Mouse (Mus musculus): Measurements from ENCODE around the gene Mapkapk5.

Mapkapk5 gene

DNA sequence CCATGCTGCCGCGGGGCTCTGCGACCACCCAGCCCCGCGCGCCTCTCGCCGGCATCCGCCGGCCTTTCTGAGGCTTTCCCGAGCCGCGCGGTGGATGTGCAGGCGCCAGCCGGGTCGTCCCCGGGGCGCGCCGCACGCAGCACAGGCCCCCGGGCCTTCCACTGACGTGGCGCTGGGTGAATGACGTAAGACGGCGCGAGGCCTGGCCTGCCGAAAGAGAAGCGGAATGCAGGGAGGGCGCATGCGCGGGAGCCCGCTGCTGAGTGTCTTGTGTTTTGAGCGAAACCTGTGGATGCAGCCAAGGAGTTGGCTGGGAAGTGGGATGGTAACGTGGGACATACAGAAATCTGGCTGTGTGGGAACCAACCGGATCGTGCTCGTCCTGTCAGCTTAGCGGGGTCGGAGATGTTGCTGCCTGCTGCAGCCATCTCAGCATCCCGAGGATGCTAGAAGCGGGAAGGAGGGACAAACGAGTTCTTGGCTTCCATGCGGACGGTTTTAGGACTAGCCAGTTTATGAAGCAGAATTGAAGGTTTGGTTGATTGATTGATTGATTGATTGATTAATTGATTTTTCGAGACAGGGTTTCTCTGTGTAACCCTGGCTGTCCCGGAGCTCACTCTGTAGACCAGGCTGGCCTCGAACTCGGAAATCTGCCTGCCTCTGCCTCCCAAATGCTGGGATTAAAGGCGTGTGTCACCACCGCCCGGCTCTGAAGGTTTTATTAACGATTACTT is at the start of gene Mapkapk5:
Mapkapk5 (minus strand) TSS at position 113 of the 737 bp plus-strand sequence.
- peak; percentile 96 for DNase-seq (ENCODE audit: low spot score in 2 of 2)

DNA sequence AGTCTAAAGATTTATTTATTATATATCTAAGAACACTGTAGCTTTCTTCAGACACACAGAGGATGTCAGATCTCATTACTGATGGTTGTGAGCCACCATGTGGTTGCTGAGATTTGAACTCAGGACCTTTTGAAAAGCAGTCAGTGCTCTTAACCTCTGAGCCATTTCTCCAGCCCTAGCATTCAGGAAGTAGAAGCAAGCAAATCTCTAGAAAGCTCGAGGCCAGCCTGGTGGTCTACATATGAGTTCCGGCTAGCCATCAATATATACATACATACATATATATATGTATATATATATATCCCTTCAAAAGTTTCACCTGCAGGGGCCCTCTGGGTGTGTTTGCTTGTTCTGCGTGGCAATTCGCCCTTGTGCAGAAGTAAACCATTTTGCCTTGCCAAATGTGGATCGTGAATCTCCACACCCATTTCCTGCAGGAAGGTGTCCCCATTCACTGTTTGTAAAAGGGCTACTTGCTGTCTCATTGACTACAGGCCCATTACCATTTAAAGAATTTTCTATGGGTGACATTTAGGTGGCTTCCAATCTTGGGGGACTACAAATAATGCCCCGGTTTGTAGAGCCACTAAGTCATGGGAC is 49.1 kb upstream of the Mapkapk5 start:
- DNase-seq (ENCODE audit: low spot score in 2 of 2), result no peak

DNA sequence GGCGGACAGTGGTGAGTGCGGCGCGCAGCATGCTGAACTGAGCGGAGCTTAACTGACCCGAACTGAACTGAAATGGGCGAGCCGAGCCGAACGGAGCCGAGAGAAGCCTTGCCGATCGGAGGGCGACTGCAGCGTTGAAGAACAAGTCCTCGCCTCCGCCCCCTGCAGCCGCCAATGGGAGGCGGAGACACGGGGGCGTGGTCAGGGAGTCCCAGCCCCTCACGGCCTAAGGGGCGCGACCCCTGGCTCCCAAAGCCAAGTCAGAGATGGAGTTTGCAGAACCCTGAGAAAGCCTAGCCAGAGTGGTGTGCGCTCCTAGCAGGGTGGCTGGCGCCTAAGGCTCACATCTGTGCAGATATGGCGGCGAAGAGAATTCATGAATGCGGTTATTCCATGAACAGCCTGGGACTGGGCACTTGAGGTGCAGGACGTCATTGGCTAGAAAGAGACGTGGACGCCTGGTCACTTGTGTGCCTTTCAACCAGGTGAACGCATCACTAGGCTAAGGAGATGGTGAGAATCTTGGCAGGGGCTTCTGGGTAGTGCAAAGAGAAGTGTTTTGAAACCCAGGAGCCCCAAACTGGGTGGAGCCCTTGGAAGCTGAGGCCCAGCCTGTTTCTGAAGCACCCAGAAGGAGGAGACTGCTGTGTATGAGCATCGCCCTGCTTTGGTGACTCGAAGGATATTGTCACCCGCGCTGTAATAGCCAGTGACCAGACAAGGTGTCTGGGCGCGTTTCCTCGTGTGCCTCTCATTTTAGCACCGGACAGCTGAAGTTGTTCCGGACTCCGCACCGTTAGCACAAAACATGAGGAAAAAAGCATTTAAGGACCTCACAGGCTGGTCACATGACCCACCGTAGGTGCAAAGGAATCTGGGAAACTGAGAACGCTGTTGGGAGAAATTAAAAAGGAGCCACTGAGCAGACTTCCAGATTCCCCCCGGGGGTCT is 48.0 kb upstream of the Mapkapk5 start, which contains the start of gene Aldh2:
Aldh2 (minus strand) TSS at position 374 of the 951 bp plus-strand sequence.
- peak; percentile 85 to 87 for DNase-seq (ENCODE audit: low spot score in 2 of 2)

DNA sequence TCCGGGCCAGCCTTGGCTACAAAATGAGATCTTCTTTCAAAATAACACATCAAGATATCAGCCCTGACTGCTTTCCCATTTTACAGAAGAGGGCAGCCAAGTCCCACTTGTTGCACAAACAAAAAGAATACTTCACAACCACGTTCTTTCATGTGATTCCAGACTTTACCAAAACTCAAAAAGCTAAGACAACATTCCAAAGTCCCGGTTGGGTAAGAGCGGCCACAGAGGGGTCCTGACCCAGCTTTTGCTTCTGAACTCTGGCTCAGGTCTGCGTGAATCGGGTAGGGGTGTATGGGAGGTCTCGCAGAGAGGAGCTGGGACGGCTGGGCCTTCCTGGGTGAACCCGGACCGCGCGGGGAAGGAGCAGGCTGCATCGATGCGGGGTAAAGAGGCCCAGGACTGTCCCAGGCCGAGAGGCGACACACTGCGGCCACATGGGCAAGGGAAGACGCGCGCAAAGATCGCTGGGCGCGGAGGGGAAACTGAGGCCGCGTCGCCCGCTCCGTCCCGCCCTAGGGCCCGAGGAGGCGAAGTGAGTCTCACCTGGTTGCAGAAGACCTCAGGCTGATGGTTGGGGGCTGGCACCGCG is 47.2 kb upstream of the Mapkapk5 start:
- DNase-seq (ENCODE audit: low spot score in 2 of 2), result no peak

- no peak for DNase-seq (ENCODE audit: low spot score in 2 of 2)
Observed at GRCm38 (mm10) chr5:121592064-121592815, 46.5 kb upstream of the Mapkapk5 start.

DNA sequence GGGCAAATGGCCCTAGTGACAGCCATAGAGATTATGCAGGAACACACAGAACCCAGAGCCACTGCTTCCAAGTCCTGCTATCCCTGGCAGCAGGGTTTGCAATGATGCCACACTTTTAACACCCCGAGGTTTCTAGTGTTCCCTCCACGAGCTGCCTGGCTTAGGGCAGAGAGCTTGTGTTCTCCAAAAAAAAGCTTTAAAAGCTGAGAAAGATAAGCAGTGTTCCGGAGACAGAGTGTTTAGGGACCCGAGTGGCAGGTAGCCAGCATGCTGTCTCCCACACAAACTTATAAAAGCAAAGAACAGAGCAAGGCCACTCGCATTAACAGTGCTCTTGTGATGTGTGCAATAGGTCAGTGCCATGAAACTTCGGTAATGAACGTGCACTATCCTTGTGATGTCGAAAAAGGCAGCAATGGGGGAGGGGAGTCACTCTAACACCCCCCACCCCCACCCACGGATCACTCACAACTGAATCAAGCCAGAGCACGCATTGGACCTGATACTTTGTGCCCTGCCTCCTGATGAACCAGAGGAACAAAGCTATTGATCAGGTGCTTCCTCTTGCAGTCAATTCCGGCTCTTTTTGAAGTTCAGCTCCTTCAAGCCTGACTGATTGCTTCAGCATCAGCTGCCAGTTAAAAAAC is 45.8 kb upstream of the Mapkapk5 start:
- DNase-seq (ENCODE audit: low spot score in 2 of 2), result peak in 1 of 2 experiments; percentile 57

GRCm38 (mm10) chr5:121589928-121590327 is 44.2 kb upstream of the Mapkapk5 start:
- DNase-seq (ENCODE audit: low spot score in 2 of 2), result no peak

DNA sequence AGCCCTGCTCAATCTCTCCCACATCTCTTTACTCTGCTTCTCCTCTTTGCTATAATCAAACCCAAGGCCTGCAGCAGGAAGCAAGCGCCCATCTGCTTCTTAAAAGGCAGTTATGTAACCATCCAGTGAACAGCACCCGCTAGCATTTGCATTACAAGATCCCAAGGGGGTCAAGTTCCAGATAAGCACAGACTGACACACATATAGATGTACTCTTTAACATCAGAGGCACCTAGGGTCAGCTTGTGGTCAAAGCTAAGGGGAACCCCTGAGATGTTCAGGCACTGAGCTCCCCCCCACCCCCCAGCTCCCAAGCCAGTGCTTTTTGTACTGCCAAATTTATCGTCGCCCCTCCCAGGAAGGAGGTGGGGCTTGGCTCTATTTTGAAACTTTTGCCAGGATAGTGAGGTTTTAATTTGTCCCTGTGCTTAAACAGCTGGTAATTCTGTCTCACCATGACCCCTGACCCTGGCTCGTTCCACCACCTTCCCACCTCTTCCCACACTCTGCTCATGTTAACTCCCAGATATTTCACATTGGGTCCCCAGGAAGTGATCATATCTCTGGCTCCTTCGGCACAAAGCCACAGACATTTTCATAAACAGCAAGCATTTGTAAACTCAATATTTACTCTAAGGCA is 40.8 kb upstream of the Mapkapk5 start:
- DNase-seq (ENCODE audit: low spot score in 2 of 2), result peak in 1 of 2 experiments; percentile 54

- no peak for DNase-seq (ENCODE audit: low spot score in 2 of 2)
Observed at GRCm38 (mm10) chr5:121585699-121586098, 40.0 kb upstream of the Mapkapk5 start.

- DNase-seq (ENCODE audit: low spot score in 2 of 2), result no peak
Observed at GRCm38 (mm10) chr5:121585005-121585404, 39.3 kb upstream of the Mapkapk5 start.

- DNase-seq (ENCODE audit: low spot score in 2 of 2), result peak; percentile 89 to 92
Observed at GRCm38 (mm10) chr5:121583765-121584501, 38.2 kb upstream of the Mapkapk5 start.

- DNase-seq (ENCODE audit: low spot score in 2 of 2), result no peak
Observed at GRCm38 (mm10) chr5:121581945-121582344, 36.2 kb upstream of the Mapkapk5 start.

DNA sequence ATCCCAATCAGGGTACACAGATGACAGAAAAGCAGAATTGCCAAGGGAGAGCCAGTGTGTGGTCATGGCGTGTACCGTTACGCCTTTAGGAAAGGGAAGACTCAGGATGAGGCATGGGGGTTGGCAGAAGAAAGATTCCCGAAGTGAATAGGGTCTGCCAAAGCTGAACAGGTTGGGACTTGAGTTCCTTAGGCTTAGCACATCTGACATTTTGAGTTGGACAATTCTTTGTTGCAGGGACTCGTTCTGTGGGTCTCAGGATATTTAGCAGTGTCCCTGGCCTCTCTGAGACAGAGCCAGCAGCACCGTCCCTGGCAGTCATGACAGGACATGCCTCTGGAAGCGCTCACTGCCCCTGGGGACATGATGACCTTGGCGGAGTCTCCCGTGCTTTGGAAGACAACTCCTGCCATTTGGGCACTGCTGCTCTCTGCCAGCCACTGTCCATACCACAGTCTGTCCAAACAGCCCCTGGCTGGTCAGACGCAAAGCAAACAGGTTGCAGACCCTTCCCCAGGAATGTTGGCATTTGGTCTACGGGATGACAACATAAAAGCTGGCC is 31.3 kb upstream of the Mapkapk5 start:
- no peak for DNase-seq (ENCODE audit: low spot score in 2 of 2)

- no peak for DNase-seq (ENCODE audit: low spot score in 2 of 2)
Observed at GRCm38 (mm10) chr5:121575867-121576266, 30.2 kb upstream of the Mapkapk5 start.

- DNase-seq (ENCODE audit: low spot score in 2 of 2), result no peak
Observed at GRCm38 (mm10) chr5:121574145-121574544, 28.4 kb upstream of the Mapkapk5 start.

DNA sequence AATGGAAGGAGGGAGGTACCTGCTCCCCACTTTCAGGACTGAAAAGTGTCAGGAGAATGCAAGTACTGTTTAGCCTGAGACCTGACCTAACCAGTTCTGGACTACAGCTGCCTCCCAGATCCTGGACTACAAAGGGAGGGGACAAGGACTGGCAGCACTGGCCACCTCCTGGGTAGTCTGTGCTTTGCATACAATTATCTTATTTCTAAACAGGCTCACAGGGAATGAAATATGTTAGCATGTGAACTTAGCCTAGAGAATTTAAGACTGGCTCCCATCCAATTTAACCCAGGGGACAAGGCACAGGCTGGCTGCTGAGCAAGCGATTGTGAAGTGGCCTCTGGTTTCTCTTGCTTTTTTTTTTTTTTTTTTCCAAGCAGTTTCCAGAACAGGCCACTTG is 25.1 kb upstream of the Mapkapk5 start:
- DNase-seq (ENCODE audit: low spot score in 2 of 2), result no peak

DNA sequence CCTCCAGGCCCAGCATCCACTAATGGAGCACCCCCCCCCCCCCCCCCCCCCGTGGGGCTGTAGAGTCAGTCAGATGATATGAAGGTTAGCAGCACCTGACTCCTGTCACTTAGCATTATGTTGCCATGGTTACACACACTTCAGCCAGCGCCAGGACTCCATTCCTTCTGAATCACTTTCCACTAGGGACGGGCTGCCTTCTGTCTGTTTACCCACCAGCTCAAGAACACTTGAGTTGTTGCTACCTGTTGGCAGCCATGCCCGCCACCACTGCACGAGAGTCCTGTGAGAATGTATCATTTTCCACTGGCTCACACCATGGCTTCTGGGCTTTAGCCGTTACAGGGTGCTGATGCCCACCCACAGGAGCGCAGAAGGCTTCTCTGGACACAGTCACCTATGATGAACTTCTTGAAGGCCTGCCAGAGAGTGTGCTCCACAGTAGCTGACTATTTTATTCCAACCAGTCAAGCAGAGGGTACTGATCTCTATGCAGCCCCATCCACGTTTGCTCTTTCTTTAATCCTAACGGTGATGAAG is 24.2 kb upstream of the Mapkapk5 start:
- no peak for DNase-seq (ENCODE audit: low spot score in 2 of 2)

DNA sequence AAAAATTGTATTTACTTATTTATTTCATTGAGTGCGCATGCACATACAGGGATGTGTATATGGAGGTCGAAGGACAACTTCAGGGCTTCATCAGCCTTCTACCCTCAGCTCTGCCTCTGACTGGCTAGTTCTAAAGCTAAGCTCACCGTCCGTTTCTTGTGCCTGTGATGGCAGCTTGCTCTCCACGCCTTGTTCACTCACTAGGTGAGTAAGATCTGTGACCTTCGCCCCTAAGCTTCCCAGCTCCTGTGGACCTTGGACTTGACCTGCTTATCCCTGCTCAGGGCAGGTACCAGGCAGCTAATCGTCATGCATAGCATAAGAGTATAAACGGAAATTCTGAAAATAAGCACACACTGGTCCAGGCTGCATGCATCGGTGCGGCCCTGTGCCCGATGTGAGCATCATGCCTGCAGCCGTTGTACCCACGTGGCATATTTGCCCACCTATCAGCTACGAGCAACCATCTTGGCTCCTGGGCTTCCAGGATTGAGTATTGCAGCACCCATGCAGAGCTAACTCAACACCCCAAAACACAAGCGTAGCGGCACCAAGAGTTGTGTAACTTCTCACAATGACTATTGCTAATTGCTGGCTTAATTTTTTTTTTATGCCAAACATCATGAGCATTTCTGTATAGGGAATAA is 20.5 kb upstream of the Mapkapk5 start:
- no peak for DNase-seq (ENCODE audit: low spot score in 2 of 2)
